Mouse (Mus musculus) CH12.LX (cell line): ENCODE data around the gene Ergic1. TPM values are rescaled to one million over a fixed set of nuclear protein-coding genes. Genes with fewer than 3 reads are reported as not detected.

ENCODE experiments used
- DNase-seq: peaks from one replicate; pipeline ENCODE4 v3.0.0-alpha.2; 2013; ENCODE audit errors: extremely low read depth
- H3K27ac ChIP-seq: 2 replicates; pipeline ENCODE4 v1.5.1; 2012; ENCODE audit warnings: low read depth, mild to moderate bottlenecking, control low read depth, moderate library complexity; ENCODE audit not compliant: insufficient read depth
- H3K27me3 ChIP-seq: replicated peaks from 2 replicates; pipeline ENCODE3; 2012; ENCODE audit warnings: inconsistent platforms
- H3K36me3 ChIP-seq, 2 experiments: replicated peaks in 1 of 2; 2 replicates each; pipeline versions ENCODE3 to v1.6.1; 2012; ENCODE audit warnings: inconsistent platforms in 1 of 2, low read length in 1 of 2, mild to moderate bottlenecking in 1 of 2, mixed read lengths in 1 of 2, moderate library complexity in 1 of 2; ENCODE audit not compliant: control insufficient read depth in 1 of 2, insufficient read depth in 1 of 2
- H3K4me1 ChIP-seq, 2 experiments: 2 replicates each; pipeline ENCODE4 v1.6.1; 2012; ENCODE audit warnings: inconsistent platforms in 1 of 2, moderate library complexity in 1 of 2; ENCODE audit not compliant: insufficient read depth in 2 of 2, control insufficient read depth in 1 of 2
- H3K4me2 ChIP-seq: 2 replicates; pipeline ENCODE4 v1.6.1; 2012; ENCODE audit warnings: low read depth, mild to moderate bottlenecking, control low read depth; ENCODE audit not compliant: poor library complexity, insufficient read depth, severe bottlenecking
- H3K4me3 ChIP-seq, 3 experiments: fragments of 150-350 bp in 1 of 3; sonication (generic) in 1 of 3; replicated peaks in 1 of 3; 2 replicates each; pipeline versions ENCODE3 to v1.5.1; 2011 to 2012; ENCODE audit warnings: low read depth in 2 of 3, low read length in 2 of 3, mild to moderate bottlenecking in 2 of 3, moderate library complexity in 2 of 3, control low read depth in 1 of 3, improper control_type of control experiment in 1 of 3, inconsistent platforms in 1 of 3, mixed read lengths in 1 of 3; ENCODE audit not compliant: poor library complexity in 1 of 3
- H3K79me2 ChIP-seq: replicated peaks from 2 replicates; pipeline ENCODE4 v1.6.1; 2012; ENCODE audit warnings: mild to moderate bottlenecking, moderate library complexity; ENCODE audit not compliant: control insufficient read depth, poor library complexity, insufficient read depth, severe bottlenecking; ENCODE audit errors: extremely low read depth
- H3K9ac ChIP-seq: 2 replicates; pipeline ENCODE4 v1.6.1; 2012; ENCODE audit warnings: low read depth, mild to moderate bottlenecking, control low read depth, moderate library complexity; ENCODE audit not compliant: insufficient read depth
- H3K9me3 ChIP-seq: replicated peaks from 2 replicates; pipeline ENCODE3; 2012; ENCODE audit warnings: low read length, inconsistent platforms, mixed read lengths
- BHLHE40 ChIP-seq: IDR thresholded peaks from 2 replicates; pipeline ENCODE4 v1.6.1; 2011; ENCODE audit warnings: mild to moderate bottlenecking, low read depth, low read length, improper control_type of control experiment
- CTCF ChIP-seq, 2 experiments: IDR thresholded peaks in 1 of 2; conservative IDR thresholded peaks in 1 of 2; 2 replicates each; pipeline ENCODE4 v1.5.1; 2011 to 2012; ENCODE audit warnings: low read depth in 2 of 2, low read length in 2 of 2, improper control_type of control experiment in 1 of 2, inconsistent platforms in 1 of 2, mild to moderate bottlenecking in 1 of 2, moderate library complexity in 1 of 2
- ELF1 ChIP-seq: IDR thresholded peaks from 2 replicates; pipeline ENCODE4 v1.6.1; 2014; ENCODE audit warnings: low read depth, mild to moderate bottlenecking, inconsistent platforms, low read length, improper control_type of control experiment
- EP300 ChIP-seq: IDR thresholded peaks from 2 replicates; pipeline ENCODE4 v1.6.1; 2011; ENCODE audit warnings: low read length, improper control_type of control experiment
- ETS1 ChIP-seq: conservative IDR thresholded peaks from 2 replicates; pipeline ENCODE4 v1.6.1; 2012; ENCODE audit warnings: low read depth, mild to moderate bottlenecking, inconsistent platforms, low read length, improper control_type of control experiment, moderate library complexity
- GABPA ChIP-seq: IDR thresholded peaks from 2 replicates; pipeline ENCODE4 v1.6.1; 2012; ENCODE audit warnings: low read depth, low read length, improper control_type of control experiment, inconsistent platforms; ENCODE audit not compliant: insufficient replicate concordance
- IRF4 ChIP-seq: IDR thresholded peaks from 2 replicates; pipeline ENCODE4 v1.6.1; 2014; ENCODE audit warnings: low read depth, mild to moderate bottlenecking, inconsistent platforms, low read length, improper control_type of control experiment
- JUN ChIP-seq: IDR thresholded peaks from 2 replicates; pipeline ENCODE4 v1.6.1; 2011; ENCODE audit warnings: low read depth, mild to moderate bottlenecking, low read length, improper control_type of control experiment, moderate library complexity; ENCODE audit not compliant: insufficient read depth
- KAT2A ChIP-seq: IDR thresholded peaks from 2 replicates; pipeline ENCODE4 v1.6.1; 2012; ENCODE audit warnings: low read length, improper control_type of control experiment, inconsistent platforms; ENCODE audit not compliant: insufficient replicate concordance
- MAFK ChIP-seq: IDR thresholded peaks from 2 replicates; pipeline ENCODE4 v1.6.1; 2011; ENCODE audit warnings: low read length, improper control_type of control experiment; ENCODE audit not compliant: insufficient replicate concordance
- MAX ChIP-seq: IDR thresholded peaks from 2 replicates; pipeline ENCODE4 v1.6.1; 2011; ENCODE audit warnings: low read length, improper control_type of control experiment
- MEF2A ChIP-seq: IDR thresholded peaks from 2 replicates; pipeline ENCODE4 v1.6.1; 2014; ENCODE audit warnings: low read depth, mild to moderate bottlenecking, inconsistent platforms, low read length, improper control_type of control experiment, borderline replicate concordance
- MYC ChIP-seq: IDR thresholded peaks from 2 replicates; pipeline ENCODE4 v1.6.1; 2011; ENCODE audit warnings: low read depth, mild to moderate bottlenecking, improper control_type of control experiment, low read length
- NELFE ChIP-seq: IDR thresholded peaks from 2 replicates; pipeline ENCODE4 v1.6.1; 2011; ENCODE audit warnings: low read depth, low read length, improper control_type of control experiment
- TCF12 ChIP-seq: IDR thresholded peaks from 2 replicates; pipeline ENCODE4 v1.6.1; 2014; ENCODE audit warnings: low read depth, mild to moderate bottlenecking, inconsistent platforms, low read length, improper control_type of control experiment
- USF1 ChIP-seq: IDR thresholded peaks from 2 replicates; pipeline ENCODE4 v1.6.1; 2014; ENCODE audit warnings: low read depth, mild to moderate bottlenecking, inconsistent platforms, low read length, improper control_type of control experiment
- ZKSCAN1 ChIP-seq: IDR thresholded peaks from 2 replicates; pipeline ENCODE4 v1.6.1; 2012; ENCODE audit warnings: low read depth, inconsistent platforms, low read length, improper control_type of control experiment, borderline replicate concordance
- ZMIZ1 ChIP-seq: IDR thresholded peaks from 2 replicates; pipeline ENCODE4 v1.6.1; 2012; ENCODE audit warnings: low read depth, mild to moderate bottlenecking, inconsistent platforms, low read length, improper control_type of control experiment
- dilution Hi-C: fragments of 300-500 bp; cut with MboI; formaldehyde crosslinking; loops from 2 replicates; pipeline ENCODE4 v1.14.3; 2020; ENCODE audit warnings: low sequenced_read_pairs; ENCODE audit not compliant: extremely low pct_unique_long_range_greater_than_20kb, extremely low pct_ligation_motif_present
- in situ Hi-C: fragments of 300-500 bp; cut with MboI; formaldehyde crosslinking; loops from 3 replicates; pipeline ENCODE4 v1.14.3; 2019; ENCODE audit warnings: low sequenced_read_pairs, low pct_ligation_motif_present, low pct_unique_long_range_greater_than_20kb, mixed read lengths
- polyA plus RNA-seq: library from polyadenylated mRNA; unstranded; fragments of >175 nt; gene quantifications from 2 replicates; pipeline ENCODE4 v1.2.1, GENCODE M21; 2012; ENCODE audit warnings: low read depth; ENCODE audit not compliant: insufficient read length
- total RNA-seq, 2 experiments: library from RNA; depleted of rRNA; stranded (reverse); fragments of 300-350 nt in 1 of 2; fragments of >200 nt in 1 of 2; gene quantifications; 2 replicates each; pipeline ENCODE4 v1.2.3; 2012 to 2014

Ergic1 gene
- total and polyA plus RNA-seq, 3 experiments, result 93.5 to 142 (median 131) TPM

- H3K4me2 ChIP-seq, result no peak overlapping the region
- in situ Hi-C loops, result no loop called here
- peaks cover 45 to 80% of the 10 kb centered on the region in 2 experiments for H3K4me1 ChIP-seq
- H3K9ac ChIP-seq, result no peak overlapping the region
- no peak for TF ChIP-seq CTCF (conservative IDR thresholded peaks at IDR 0.05 in 1 of 2, IDR thresholded peaks at IDR 0.05 in 1 of 2; ENCODE audit: low read depth in 2 of 2, low read length in 2 of 2)
- no peak for TF ChIP-seq TCF12
- no peak for TF ChIP-seq KAT2A
- no peak for TF ChIP-seq MEF2A
- no peak for TF ChIP-seq ZMIZ1
- TF ChIP-seq NELFE, result no peak
- TF ChIP-seq, all 38 proteins: peak for 0
- no peaks in the 10 kb centered on the region for H3K9me3 ChIP-seq
- 0 out of 2 replicates have a peak overlapping the region, but pooled peaks have one; percentile 70 for H3K27ac ChIP-seq
- no peak overlapping the region for H3K4me3 ChIP-seq
- peaks cover 4% of the 10 kb centered on the region for H3K79me2 ChIP-seq
- H3K36me3 ChIP-seq, result peaks cover 5 to 89% of the 10 kb centered on the region in 2 experiments
- no peaks in the 10 kb centered on the region for H3K27me3 ChIP-seq
- dilution Hi-C loops, result no loop called here
- DNase-seq, result no peak
Measured at GRCm38 (mm10) chr17:26603311-26603710, 42.0 kb downstream of the Ergic1 start.

GRCm38 (mm10) chr17:26605636-26606035, 44.3 kb downstream of the Ergic1 start:
- Histone ChIP-seq H3K27ac (peak overlapping the region; percentile 76), H3K4me3 (peak overlapping the region in 1 of 3 experiments; percentile 2), H3K9me3 (no peaks in the 10 kb centered on the region), H3K9ac (no peak overlapping the region), H3K79me2 (peaks cover 4% of the 10 kb centered on the region), H3K27me3 (no peaks in the 10 kb centered on the region), H3K4me1 (peaks cover 51 to 85% of the 10 kb centered on the region in 2 experiments), H3K36me3 (peaks cover 21 to 91% of the 10 kb centered on the region in 2 experiments)
- dilution Hi-C loops, result no loop called here
- DNase-seq, result peak; percentile 81
- in situ Hi-C loops, result no loop called here
- 0 out of 2 replicates have a peak, but pooled peaks have one; percentile 58 for TF ChIP-seq MAX
- no peak for TF ChIP-seq GABPA
- no peak for TF ChIP-seq ZKSCAN1
- peak; percentile 87 for TF ChIP-seq ETS1
- TF ChIP-seq MAFK, result no peak
- peak; percentile 93 for TF ChIP-seq BHLHE40
- TF ChIP-seq IRF4, result peak; percentile 68
- peak; percentile 19; the same call in 1 of the 2 replicates for TF ChIP-seq TCF12
- TF ChIP-seq EP300, result 0 out of 2 replicates have a peak, but pooled peaks have one; percentile 50
- TF ChIP-seq USF1, result peak; percentile 12; the same call in 1 of the 2 replicates
- peak; percentile 47 for TF ChIP-seq ELF1
- TF ChIP-seq MYC, result 0 out of 2 replicates have a peak, but pooled peaks have one; percentile 7
- no peak for TF ChIP-seq JUN
- TF ChIP-seq, all 38 proteins: peak for 9
- no peak overlapping the region for H3K4me2 ChIP-seq
